Mouse (Mus musculus): ENCODE measurements at regions not wholly inside any gene's neighbourhood (a gene's known extent, or its start where the extent isn't known, plus 50 kb on each side); places are given as distances from the start of the nearest gene placed in this dataset.

- TF ChIP-seq CTCF (conservative IDR thresholded peaks at IDR 0.05; ENCODE audit: low read length) (no peak), NANOG (IDR thresholded peaks at IDR 0.05; ENCODE audit: borderline replicate concordance, low read length) (no peak), POU5F1 (IDR thresholded peaks at IDR 0.05; ENCODE audit: borderline replicate concordance, low read length) (no peak)
- no peaks in the 10 kb centered on the region for H3K4me1 ChIP-seq (replicated peaks; ENCODE audit: low read depth, low read length)
- no peaks in the 10 kb centered on the region; the same call in 1 of the 2 replicates for H3K27me3 ChIP-seq (ENCODE audit: insufficient read depth, low read length)
- H3K9me3 ChIP-seq (ENCODE audit: low read length), result peaks cover 14% of the 10 kb centered on the region
- no peaks in the 10 kb centered on the region for H3K36me3 ChIP-seq (ENCODE audit: insufficient read depth, low read length)
- H3K4me3 ChIP-seq (replicated peaks; ENCODE audit: low read length), result no peak overlapping the region
Observed at GRCm38 (mm10) chr3:133623201-133623744, 78.3 kb upstream of the Tet2 start.

GRCm38 (mm10) chr3:133624079-133624875, 79.3 kb upstream of the Tet2 start:
- no peaks in the 10 kb centered on the region; the same call in 1 of the 2 replicates for H3K27me3 ChIP-seq (ENCODE audit: insufficient read depth, low read length)

GRCm38 (mm10) chr3:133625046-133625445, 80.1 kb upstream of the Tet2 start:
- Histone ChIP-seq H3K36me3 (ENCODE audit: insufficient read depth, low read length) (no peaks in the 10 kb centered on the region), H3K4me1 (replicated peaks; ENCODE audit: low read depth, low read length) (no peaks in the 10 kb centered on the region), H3K9me3 (ENCODE audit: low read length) (no peaks in the 10 kb centered on the region), H3K27me3 (ENCODE audit: insufficient read depth, low read length) (no peaks in the 10 kb centered on the region; the same call in 1 of the 2 replicates), H3K4me3 (replicated peaks; ENCODE audit: low read length) (no peak overlapping the region)
- TF ChIP-seq CTCF (conservative IDR thresholded peaks at IDR 0.05; ENCODE audit: low read length), result no peak
- TF ChIP-seq POU5F1 (IDR thresholded peaks at IDR 0.05; ENCODE audit: borderline replicate concordance, low read length), result no peak
- no peak for TF ChIP-seq NANOG (IDR thresholded peaks at IDR 0.05; ENCODE audit: borderline replicate concordance, low read length)

More at GRCm38 (mm10) chr3:133624079-133624875, 79.3 kb upstream of the Tet2 start:
- TF ChIP-seq NANOG (IDR thresholded peaks at IDR 0.05; ENCODE audit: borderline replicate concordance, low read length) (no peak), POU5F1 (IDR thresholded peaks at IDR 0.05; ENCODE audit: borderline replicate concordance, low read length) (no peak), CTCF (conservative IDR thresholded peaks at IDR 0.05; ENCODE audit: low read length) (no peak)
- Histone ChIP-seq H3K9me3 (ENCODE audit: low read length) (peaks cover 4% of the 10 kb centered on the region; the same call in 1 of the 2 replicates), H3K4me3 (replicated peaks; ENCODE audit: low read length) (no peak overlapping the region), H3K36me3 (ENCODE audit: insufficient read depth, low read length) (no peaks in the 10 kb centered on the region), H3K4me1 (replicated peaks; ENCODE audit: low read depth, low read length) (no peaks in the 10 kb centered on the region)

- TF ChIP-seq NANOG (IDR thresholded peaks at IDR 0.05; ENCODE audit: borderline replicate concordance, low read length), result no peak
- TF ChIP-seq POU5F1 (IDR thresholded peaks at IDR 0.05; ENCODE audit: borderline replicate concordance, low read length), result no peak
- TF ChIP-seq CTCF (conservative IDR thresholded peaks at IDR 0.05; ENCODE audit: low read length), result no peak
- H3K9me3 ChIP-seq (ENCODE audit: low read length), result no peaks in the 10 kb centered on the region
- no peak overlapping the region for H3K4me3 ChIP-seq (replicated peaks; ENCODE audit: low read length)
- H3K36me3 ChIP-seq (ENCODE audit: insufficient read depth, low read length), result no peaks in the 10 kb centered on the region
- H3K4me1 ChIP-seq (replicated peaks; ENCODE audit: low read depth, low read length), result no peaks in the 10 kb centered on the region
- no peaks in the 10 kb centered on the region; the same call in 1 of the 2 replicates for H3K27me3 ChIP-seq (ENCODE audit: insufficient read depth, low read length)
Observed at GRCm38 (mm10) chr3:133626442-133626841, 81.5 kb upstream of the Tet2 start.

GRCm38 (mm10) chr3:133627116-133627844, 82.3 kb upstream of the Tet2 start:
- Histone ChIP-seq H3K4me1 (replicated peaks; ENCODE audit: low read depth, low read length) (no peaks in the 10 kb centered on the region), H3K27me3 (ENCODE audit: insufficient read depth, low read length) (no peaks in the 10 kb centered on the region; the same call in 1 of the 2 replicates), H3K4me3 (replicated peaks; ENCODE audit: low read length) (no peak overlapping the region), H3K36me3 (ENCODE audit: insufficient read depth, low read length) (no peaks in the 10 kb centered on the region), H3K9me3 (ENCODE audit: low read length) (no peaks in the 10 kb centered on the region)
- TF ChIP-seq POU5F1 (IDR thresholded peaks at IDR 0.05; ENCODE audit: borderline replicate concordance, low read length) (no peak), CTCF (conservative IDR thresholded peaks at IDR 0.05; ENCODE audit: low read length) (no peak), NANOG (IDR thresholded peaks at IDR 0.05; ENCODE audit: borderline replicate concordance, low read length) (no peak)

- no peak overlapping the region for H3K4me3 ChIP-seq (replicated peaks; ENCODE audit: low read length)
- no peaks in the 10 kb centered on the region for H3K36me3 ChIP-seq (ENCODE audit: insufficient read depth, low read length)
- no peak for TF ChIP-seq CTCF (conservative IDR thresholded peaks at IDR 0.05; ENCODE audit: low read length)
- no peak for TF ChIP-seq POU5F1 (IDR thresholded peaks at IDR 0.05; ENCODE audit: borderline replicate concordance, low read length)
- no peak for TF ChIP-seq NANOG (IDR thresholded peaks at IDR 0.05; ENCODE audit: borderline replicate concordance, low read length)
- H3K9me3 ChIP-seq (ENCODE audit: low read length), result no peaks in the 10 kb centered on the region
- no peaks in the 10 kb centered on the region for H3K27me3 ChIP-seq (ENCODE audit: insufficient read depth, low read length)
- no peaks in the 10 kb centered on the region for H3K4me1 ChIP-seq (replicated peaks; ENCODE audit: low read depth, low read length)
Observed at GRCm38 (mm10) chr3:133634306-133634705, 89.4 kb upstream of the Tet2 start.

GRCm38 (mm10) chr3:133645604-133646003, 100.7 kb upstream of the Tet2 start:
- Histone ChIP-seq H3K4me1 (replicated peaks; ENCODE audit: low read depth, low read length) (no peaks in the 10 kb centered on the region), H3K27me3 (ENCODE audit: insufficient read depth, low read length) (no peaks in the 10 kb centered on the region), H3K4me3 (replicated peaks; ENCODE audit: low read length) (no peak overlapping the region), H3K36me3 (ENCODE audit: insufficient read depth, low read length) (no peaks in the 10 kb centered on the region), H3K9me3 (ENCODE audit: low read length) (peaks cover 4% of the 10 kb centered on the region; the same call in 1 of the 2 replicates)
- TF ChIP-seq NANOG (IDR thresholded peaks at IDR 0.05; ENCODE audit: borderline replicate concordance, low read length) (no peak), POU5F1 (IDR thresholded peaks at IDR 0.05; ENCODE audit: borderline replicate concordance, low read length) (no peak), CTCF (conservative IDR thresholded peaks at IDR 0.05; ENCODE audit: low read length) (no peak)

GRCm38 (mm10) chr3:133646449-133647059, 101.6 kb upstream of the Tet2 start:
- TF ChIP-seq NANOG (IDR thresholded peaks at IDR 0.05; ENCODE audit: borderline replicate concordance, low read length), result no peak
- no peak for TF ChIP-seq CTCF (conservative IDR thresholded peaks at IDR 0.05; ENCODE audit: low read length)
- TF ChIP-seq POU5F1 (IDR thresholded peaks at IDR 0.05; ENCODE audit: borderline replicate concordance, low read length), result no peak
- H3K4me3 ChIP-seq (replicated peaks; ENCODE audit: low read length), result no peak overlapping the region
- H3K4me1 ChIP-seq (replicated peaks; ENCODE audit: low read depth, low read length), result no peaks in the 10 kb centered on the region
- no peaks in the 10 kb centered on the region for H3K36me3 ChIP-seq (ENCODE audit: insufficient read depth, low read length)
- no peaks in the 10 kb centered on the region for H3K27me3 ChIP-seq (ENCODE audit: insufficient read depth, low read length)
- H3K9me3 ChIP-seq (ENCODE audit: low read length), result peaks cover 4% of the 10 kb centered on the region; the same call in 1 of the 2 replicates

Data from E14TG2a.4 (cell line).